In genomic region chr12:101015926-101016325, GRCm38 (mm10) we compare ENCODE assay signal across 8 mouse cellular contexts. TPM values are rescaled to one million over a fixed set of nuclear protein-coding genes. Genes with fewer than 3 reads are reported as not detected.
DNase-seq lines count a peak whose midpoint lies in the region; ATAC-seq lines count a peak whose summit lies in the region.

No protein-coding gene starts in this region.

- H3K4me1 ChIP-seq in heart, embryonic 16.5 days (ENCODE audit: control insufficient read depth, insufficient read depth, low read length) = peaks cover 26% of the 10 kb centered on the region
- H3K4me1 ChIP-seq in intestine, embryonic 16.5 days (ENCODE audit: control insufficient read depth, insufficient read depth, low read length) = peaks cover 67% of the 10 kb centered on the region

- no peak for ATAC-seq in heart, embryonic 16.5 days (replicated peaks; ENCODE audit: extremely low read depth, insufficient read depth, low FRiP score)
- peak; percentile 52 for ATAC-seq in intestine, embryonic 16.5 days
- peak; percentile 53 for ATAC-seq in megakaryocyte, adult 5-6 weeks (ENCODE audit: poor library complexity, severe bottlenecking)

- H3K4me3 ChIP-seq in heart, embryonic 16.5 days (ENCODE audit: low read length) = no peak overlapping the region
- H3K4me3 ChIP-seq in intestine, embryonic 16.5 days (ENCODE audit: low read length) = no peak overlapping the region

- peaks cover 2% of the 10 kb centered on the region; the same call in 1 of the 2 replicates for H3K27me3 ChIP-seq in heart, embryonic 16.5 days (ENCODE audit: control insufficient read depth, insufficient read depth, low read length)
- no peaks in the 10 kb centered on the region for H3K27me3 ChIP-seq in intestine, embryonic 16.5 days (replicated peaks; ENCODE audit: control insufficient read depth, insufficient read depth, low read length)

- no peak overlapping the region for H3K9ac ChIP-seq in heart, embryonic 16.5 days (ENCODE audit: low read length)
- H3K9ac ChIP-seq in intestine, embryonic 16.5 days (ENCODE audit: low read depth, low read length) = 0 out of 2 replicates have a peak overlapping the region, but pooled peaks have one; percentile 5

- no peaks in the 10 kb centered on the region for H3K9me3 ChIP-seq in heart, embryonic 16.5 days (replicated peaks; ENCODE audit: control insufficient read depth, low read length)
- H3K9me3 ChIP-seq in intestine, embryonic 16.5 days (ENCODE audit: control insufficient read depth, low read length) = no peaks in the 10 kb centered on the region

- H3K4me2 ChIP-seq in heart, embryonic 16.5 days (ENCODE audit: low read depth, low read length) = 0 out of 2 replicates have a peak overlapping the region, but pooled peaks have one; percentile 1
- H3K4me2 ChIP-seq in intestine, embryonic 16.5 days (ENCODE audit: low read depth, low read length) = no peak overlapping the region

- H3K36me3 ChIP-seq in heart, embryonic 16.5 days (ENCODE audit: control insufficient read depth, insufficient read depth) = no peaks in the 10 kb centered on the region
- H3K36me3 ChIP-seq in intestine, embryonic 16.5 days (ENCODE audit: control insufficient read depth, insufficient read depth, low read length) = no peaks in the 10 kb centered on the region

- WGBS in heart, embryonic 16.5 days = 52% methylated on average over 4 of the region's 4 CpGs
- 50% methylated on average over 4 of the region's 4 CpGs for WGBS in intestine, embryonic 16.5 days

- intact Hi-C loops in heart, postnatal 36 days (cut with DNase I) = no loop called here

- H3K27ac ChIP-seq in heart, embryonic 16.5 days (ENCODE audit: low read length) = peak overlapping the region; percentile 36; the same call in 1 of the 2 replicates
- H3K27ac ChIP-seq in intestine, embryonic 16.5 days (ENCODE audit: low read length) = peak overlapping the region; percentile 83

- DNase-seq in heart, postnatal 36 days = no peak
- peak; percentile 84 for DNase-seq in T-cell, adult 2 months (ENCODE audit: low spot score)
- DNase-seq in thymus, postnatal 36 days = peak; percentile 76 to 85
- DNase-seq in frontal cortex, adult 2 months (ENCODE audit: extremely low spot score in 1 of 2, low spot score in 1 of 2) = no peak
- no peak for DNase-seq in left cerebral cortex, adult 18-20 months (ENCODE audit: low spot score in 2 of 2)

RNA-seq across cellular contexts. Expression of gene Ccdc88c, which starts 12.9 kb away (rescaled TPM):
- polyA plus RNA-seq in heart, embryonic 16.5 days (2015; fragmentation: Nextera tagmentation; extraction: Ambion mirVana) = 4.3 and 5.5 TPM in 2 replicates
- 1 to 10 TPM; 6.2 to 7.0 TPM for total RNA-seq in heart, postnatal 36 days (2021)
- polyA plus RNA-seq in intestine, embryonic 16.5 days (2015; fragmentation: Nextera tagmentation; extraction: Ambion mirVana) = 13.1 and 13.6 TPM in 2 replicates
- total RNA-seq in megakaryocyte, adult 5-6 weeks (2015) = 71.2 and 71.7 TPM in 2 replicates
- 195 and 212 TPM in 2 replicates for total RNA-seq in megakaryocyte, adult 5-6 weeks (2017)
- polyA plus RNA-seq in frontal cortex, adult 2 months (2012; rRNA removed) = 16.1 and 18.0 TPM in 2 replicates
- total RNA-seq in left cerebral cortex, adult 18-20 months (2021) = 10 to 100 TPM; 19.1 to 24.0 TPM

Comparison
In these comparisons a context has a peak if more than half of its experiments do, and no peak if none do; other contexts are left out.
1. DNase-seq: peak in T-cell, adult 2 months (single experiment) and thymus, postnatal 36 days (2 of 2); none in heart, postnatal 36 days (0 of 2), frontal cortex, adult 2 months (0 of 2) and left cerebral cortex, adult 18-20 months (0 of 2).